Mouse (Mus musculus): ENCODE results near the gene Prkcz.

The Prkcz gene

GRCm38 (mm10) chr4:155315031-155315430 lies 46.1 kb downstream of the Prkcz start:
- in situ Hi-C loops (cut with MboI, MseI) = no loop called here

DNA sequence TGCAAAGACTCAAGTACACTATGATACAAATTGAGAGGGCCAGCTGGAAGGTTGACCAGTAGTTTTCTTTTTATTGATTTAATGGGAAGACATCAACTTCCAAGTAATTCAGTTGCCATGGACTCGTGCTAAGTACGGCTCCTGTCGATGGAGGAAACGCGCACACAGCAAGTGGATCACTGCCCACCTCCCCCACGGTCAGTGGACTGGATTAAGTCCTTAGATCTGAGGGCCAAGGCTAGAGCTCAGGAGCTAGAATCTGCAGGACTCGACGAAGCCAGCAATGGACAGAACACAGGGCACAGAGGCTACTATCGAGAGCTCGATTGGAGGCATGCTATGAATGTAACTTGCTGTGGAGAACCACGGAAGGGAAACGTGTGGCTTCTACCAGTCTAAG lies 52.5 kb downstream of the Prkcz start:
- in situ Hi-C loops (cut with MboI, MseI) = no loop called here

DNA sequence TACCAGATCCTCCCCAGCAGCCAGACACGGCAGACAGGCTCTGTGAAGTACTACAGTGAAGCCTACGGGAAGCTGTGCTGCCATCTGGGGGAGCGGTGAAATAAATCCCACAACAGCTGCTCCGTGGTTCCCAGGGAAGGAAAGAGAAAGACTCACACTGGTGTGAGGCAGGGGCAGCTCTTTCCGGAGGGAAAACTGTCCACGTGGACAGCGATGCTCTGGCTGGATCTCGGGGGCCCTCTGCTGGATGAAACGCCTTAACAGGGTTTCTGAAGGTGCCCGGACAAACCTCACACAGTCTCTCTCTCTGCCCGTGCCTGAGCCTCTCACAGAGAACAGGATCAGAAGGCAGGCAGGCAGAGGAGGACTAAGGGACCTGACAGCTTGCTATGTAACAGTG lies 53.1 kb downstream of the Prkcz start:
- in situ Hi-C loops (cut with MboI, MseI) = no loop called here

DNA sequence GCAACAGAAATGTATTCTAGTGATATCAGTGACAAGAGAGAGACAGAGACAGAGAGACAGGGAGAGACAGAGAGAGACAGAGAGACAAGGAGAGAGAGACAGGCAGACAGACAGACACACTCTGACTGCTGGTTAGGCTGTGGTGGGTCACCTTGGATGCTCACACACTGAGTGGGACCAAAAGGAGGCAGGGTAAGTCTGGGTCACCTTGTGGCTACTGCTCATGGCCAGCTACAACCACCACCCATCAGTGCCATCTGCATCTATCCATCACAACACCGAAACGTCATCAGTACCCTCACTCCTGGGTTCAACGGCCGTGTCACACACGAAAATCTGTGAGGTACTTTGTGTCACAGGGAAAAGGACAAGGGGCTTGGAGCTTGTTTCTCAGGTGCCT lies 53.6 kb downstream of the Prkcz start:
- in situ Hi-C loops (cut with MboI, MseI) = no loop called here

DNA sequence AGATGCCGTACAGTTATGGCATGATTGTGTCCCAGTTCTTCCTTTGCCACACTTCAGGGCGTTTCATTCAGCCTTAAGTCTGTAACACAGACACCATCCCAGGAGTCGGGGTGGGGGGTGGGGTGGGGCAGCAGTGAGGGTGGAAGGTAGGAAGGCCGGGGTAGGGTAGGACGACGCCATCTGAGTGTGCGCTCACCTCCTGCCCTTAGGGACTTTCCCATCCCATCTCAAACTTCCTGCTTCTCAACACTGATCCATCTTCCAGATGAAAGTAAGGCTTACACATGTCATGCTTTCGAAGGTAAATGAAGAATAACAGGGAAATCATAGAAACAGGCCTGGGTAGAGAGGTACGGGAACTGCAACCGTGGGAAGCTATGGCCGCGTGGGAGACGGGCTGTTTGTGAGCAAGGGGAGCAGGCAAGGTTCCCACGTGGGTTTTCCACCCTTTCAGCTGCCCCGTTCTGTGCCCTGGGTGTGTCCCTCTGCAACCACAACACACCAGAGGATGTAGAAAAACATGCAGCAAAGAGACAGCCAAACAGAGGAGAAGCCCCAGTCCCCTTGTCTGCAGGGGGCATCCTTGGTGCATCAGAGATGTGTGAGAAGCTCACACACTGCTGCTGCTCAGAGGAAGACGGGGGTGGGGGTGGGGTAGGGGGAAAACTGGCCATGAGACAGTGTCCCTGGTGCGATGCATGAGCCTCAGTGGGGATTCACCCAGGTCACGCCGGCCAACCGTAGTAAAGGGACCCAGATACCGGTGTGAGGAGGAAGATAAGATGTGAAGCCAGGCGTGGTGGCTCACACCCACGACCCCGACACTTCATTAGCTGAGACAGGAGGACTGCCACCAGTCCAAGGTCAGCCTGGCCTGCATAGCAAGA lies 54.6 kb downstream of the Prkcz start:
- in situ Hi-C loops (cut with MboI, MseI) = no loop called here

DNA sequence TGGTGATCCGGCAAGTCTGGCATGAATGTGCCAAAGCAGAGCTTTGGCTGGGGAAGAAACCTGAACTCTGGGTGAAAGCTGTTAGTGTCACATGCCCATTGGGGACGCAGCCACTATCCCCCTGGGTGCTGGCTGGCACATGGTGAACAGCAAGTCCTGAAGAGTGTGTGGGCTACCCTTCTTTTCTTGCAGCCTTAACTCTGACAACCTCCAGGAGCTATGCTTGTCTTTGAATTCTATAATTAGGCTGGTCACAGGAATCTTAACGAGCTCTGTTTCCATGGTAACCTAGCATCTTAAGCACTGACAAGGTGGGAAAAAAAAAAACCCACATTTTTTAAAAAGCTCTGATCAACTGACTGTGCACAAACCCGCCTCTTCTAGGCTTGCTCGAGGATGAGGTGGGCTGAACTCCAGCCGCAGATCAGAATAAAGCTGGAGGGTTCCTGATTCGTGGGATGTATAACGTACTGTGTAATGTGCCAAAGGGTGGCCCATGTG lies 55.6 kb downstream of the Prkcz start:
- in situ Hi-C loops (cut with MboI, MseI) = no loop called here

- in situ Hi-C loops (cut with MboI, MseI) = no loop called here
These were observed 56.6 kb downstream of the Prkcz start for GRCm38 (mm10) chr4:155304508-155305096.

DNA sequence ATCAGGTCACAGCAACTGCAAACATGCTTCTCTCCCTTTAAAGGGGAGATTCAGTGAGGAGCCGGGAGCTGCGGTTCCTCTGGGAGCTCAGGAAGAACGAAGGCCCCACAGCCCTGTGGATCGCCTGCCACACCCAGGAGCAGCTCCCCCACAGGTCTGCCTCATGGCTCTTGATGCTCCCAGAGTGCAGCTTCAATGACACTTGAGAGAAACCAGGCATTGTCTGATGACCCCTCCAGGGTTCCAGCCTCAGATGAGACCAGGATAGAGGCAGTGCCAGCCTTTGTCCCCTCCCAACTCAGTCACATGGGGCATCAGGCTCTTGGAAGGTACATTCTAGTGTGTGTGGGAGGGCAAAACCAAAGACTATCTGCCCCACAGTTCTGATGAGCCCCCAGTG lies 59.2 kb downstream of the Prkcz start:
- in situ Hi-C loops (cut with MboI, MseI) = no loop called here

DNA sequence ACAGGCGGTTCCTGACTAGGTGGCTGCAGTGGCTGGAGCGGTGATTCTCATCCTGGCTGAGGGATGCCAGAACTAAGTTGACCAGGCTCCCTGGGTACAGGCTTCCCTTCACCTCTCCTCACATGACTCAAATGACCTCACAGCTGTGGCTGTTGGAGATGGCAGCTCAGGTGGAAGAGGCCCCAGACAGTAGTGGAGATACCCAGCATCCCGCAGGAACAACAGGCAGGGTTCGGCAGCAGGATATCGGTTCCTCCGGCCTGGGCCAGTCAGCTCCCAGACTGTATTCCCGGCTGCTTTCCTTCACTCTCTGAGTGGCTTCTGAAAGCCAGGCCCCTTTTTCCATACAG lies 60.1 kb downstream of the Prkcz start:
- in situ Hi-C loops (cut with MboI, MseI) = no loop called here

- in situ Hi-C loops (cut with MboI, MseI) = no loop called here
These were observed 60.6 kb downstream of the Prkcz start for GRCm38 (mm10) chr4:155300421-155301097.

- in situ Hi-C loops (cut with MboI, MseI) = no loop called here
These were observed 62.3 kb downstream of the Prkcz start for GRCm38 (mm10) chr4:155298826-155299225.

DNA sequence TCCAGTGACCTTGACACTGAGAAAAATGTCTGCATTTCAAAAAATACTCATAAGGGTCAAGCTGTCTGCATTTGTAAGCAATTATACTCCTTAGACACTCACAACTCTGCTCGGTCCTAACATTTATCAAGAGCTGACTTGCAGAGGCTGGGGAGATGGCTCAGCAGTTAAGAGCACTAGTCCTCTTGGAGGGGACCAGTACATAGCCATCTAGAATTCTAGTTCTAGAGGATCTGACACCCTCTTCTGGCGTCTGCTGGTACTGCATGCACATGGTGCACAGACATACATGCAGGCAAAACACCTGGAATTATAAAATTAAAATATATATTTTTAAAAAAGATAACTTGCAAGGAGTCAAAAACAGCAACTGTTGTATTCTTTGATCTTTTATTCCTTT lies 64.1 kb downstream of the Prkcz start:
- in situ Hi-C loops (cut with MboI, MseI) = no loop called here

DNA sequence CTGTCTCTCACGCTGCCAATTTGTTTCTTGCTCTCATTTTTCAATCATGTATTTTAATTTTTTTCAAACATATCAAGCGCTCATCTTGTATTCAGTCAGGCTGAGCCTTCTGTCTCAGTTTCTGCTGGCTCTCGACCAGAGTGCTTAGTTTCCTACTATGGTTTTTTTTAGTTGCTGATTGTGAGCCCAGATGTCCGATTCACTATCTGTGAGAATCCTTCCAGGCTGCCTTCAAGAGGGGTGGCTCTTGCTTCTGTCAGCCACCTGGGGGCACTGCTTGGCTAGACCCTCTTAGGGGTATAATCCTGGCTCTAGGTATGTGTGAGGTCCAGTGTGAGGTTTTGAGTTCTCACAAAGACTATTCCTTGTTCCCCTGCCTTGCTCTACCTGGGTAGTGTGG lies 65.2 kb downstream of the Prkcz start:
- in situ Hi-C loops (cut with MboI, MseI) = no loop called here

GRCm38 (mm10) chr4:155295026-155295590 lies 66.1 kb downstream of the Prkcz start:
- in situ Hi-C loops (cut with MboI, MseI) = no loop called here

DNA sequence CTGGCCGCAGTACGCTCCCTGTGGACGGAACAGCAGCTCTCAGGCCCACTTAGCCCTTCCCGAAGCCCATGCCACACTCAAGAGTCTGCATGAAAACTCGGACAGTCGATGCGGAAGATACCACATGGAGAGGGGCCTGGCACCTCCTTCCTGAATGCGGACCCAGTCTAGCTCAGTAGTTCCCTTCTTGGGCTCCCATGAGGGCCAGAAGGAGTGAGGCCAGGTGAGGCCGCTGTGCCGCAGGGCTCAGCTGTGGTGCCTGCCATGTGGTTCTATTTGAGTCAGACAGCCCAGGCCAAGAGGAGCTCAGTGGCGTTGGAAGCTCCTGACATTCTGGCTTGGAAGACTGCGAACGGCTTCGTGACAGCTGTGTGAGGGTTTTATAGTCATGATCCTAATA lies 66.8 kb downstream of the Prkcz start:
- in situ Hi-C loops (cut with MboI, MseI) = no loop called here

DNA sequence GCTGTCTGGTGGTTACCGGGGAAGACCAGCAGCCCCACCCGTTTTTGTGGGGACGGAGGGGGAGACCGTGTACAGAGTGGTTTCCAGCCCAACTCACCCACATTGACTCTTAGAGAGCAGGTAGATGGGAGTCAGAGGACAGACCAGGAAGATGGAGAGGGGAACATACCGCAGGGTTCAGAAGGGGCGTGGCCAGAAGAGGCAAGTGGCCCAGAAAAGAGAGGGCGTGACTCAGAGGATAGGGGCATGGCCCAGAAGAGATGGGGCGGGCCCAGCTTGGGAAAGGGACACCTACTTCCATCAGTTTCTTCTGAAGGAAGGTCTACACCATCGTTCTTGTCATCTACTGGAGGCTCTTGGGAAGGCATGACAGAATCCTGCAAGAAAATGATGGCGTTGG lies 68.3 kb downstream of the Prkcz start:
- in situ Hi-C loops (cut with MboI, MseI) = no loop called here

DNA sequence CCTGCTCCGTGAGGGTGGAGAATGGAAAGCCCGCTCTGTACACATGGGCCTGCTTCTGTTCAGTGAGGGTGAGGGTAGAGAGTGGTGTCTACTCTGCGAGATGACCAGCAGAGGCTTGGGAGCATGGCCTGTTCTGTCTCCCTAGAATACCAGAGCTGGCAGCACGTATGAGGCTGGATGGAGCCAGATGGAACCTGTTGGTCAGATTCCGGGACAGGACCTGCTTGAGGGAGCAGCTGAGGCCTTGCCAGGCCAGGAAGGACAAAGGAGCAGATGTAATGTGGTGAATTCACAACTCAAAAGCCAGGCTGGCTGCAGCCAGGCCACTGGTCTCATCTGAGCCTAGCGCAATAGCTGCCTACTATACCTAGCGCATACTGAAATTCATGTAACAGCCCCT lies 71.1 kb downstream of the Prkcz start:
- in situ Hi-C loops (cut with MboI, MseI) = no loop called here

- in situ Hi-C loops (cut with MboI, MseI) = no loop called here
These were observed 72.6 kb downstream of the Prkcz start for GRCm38 (mm10) chr4:155288586-155288985.

- in situ Hi-C loops (cut with MboI, MseI) = no loop called here
These were observed 73.4 kb downstream of the Prkcz start for GRCm38 (mm10) chr4:155287713-155288112.

- in situ Hi-C loops (cut with MboI, MseI) = no loop called here
These were observed 75.1 kb downstream of the Prkcz start for GRCm38 (mm10) chr4:155286090-155286489.

- in situ Hi-C loops (cut with MboI, MseI) = no loop called here
These were observed 76.4 kb downstream of the Prkcz start for GRCm38 (mm10) chr4:155284521-155285379.

Data from T-helper 1 cell (primary cell).